Mouse (Mus musculus) lung, adult 2 months (tissue): ENCODE measurements around the gene Rrp12.

Source experiments
- CTCF ChIP-seq: fragments of 200-500 bp; IDR thresholded peaks from 2 replicates; pipeline ENCODE4 v1.5.1; 2011; ENCODE audit warnings: mild to moderate bottlenecking, low read length, control low read depth; ENCODE audit not compliant: insufficient read depth
- POLR2A ChIP-seq: fragments of 200-500 bp; IDR thresholded peaks from 2 replicates; pipeline ENCODE4 v1.6.1; 2011; ENCODE audit warnings: low read depth, mild to moderate bottlenecking, control low read depth, low read length, borderline replicate concordance; ENCODE audit errors: extremely low read depth

DNA sequence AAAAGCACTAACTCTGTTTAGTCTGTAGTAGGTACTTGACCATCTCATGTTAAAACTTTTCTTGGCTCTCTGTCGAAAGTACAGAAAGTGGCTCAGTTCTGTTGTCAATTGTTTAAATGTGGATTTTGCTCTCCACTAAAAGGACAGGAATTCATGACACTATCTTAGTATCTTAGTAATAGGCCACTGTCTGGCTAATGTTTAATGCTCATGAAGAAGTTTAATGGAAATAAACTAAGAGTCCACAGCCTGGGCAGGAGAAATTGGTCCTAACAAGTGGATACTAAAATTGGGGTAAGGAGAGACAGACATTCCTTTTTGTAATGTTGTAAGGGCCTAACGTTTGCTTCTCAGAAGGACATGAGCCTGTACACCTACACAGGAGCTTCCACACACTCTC is 14.4 kb upstream of the Rrp12 start:
- TF ChIP-seq CTCF (no peak), POLR2A (no peak)
